Mouse (Mus musculus) lung, postnatal 4 days (tissue): ENCODE data around the gene Metap1.
"Not testable (repeated sequence)": the region's sequence is repeated elsewhere in the genome, so short reads cannot be mapped to it uniquely, and the experiment has no call there.

Experiments
- DNase-seq, 2 experiments: peaks; one replicate each; pipeline ENCODE4 v3.0.0; 2021

The Metap1 gene

GRCm38 (mm10) chr3:138499854-138500740 is 10.8 kb upstream of the Metap1 start:
- no peak for DNase-seq

DNA sequence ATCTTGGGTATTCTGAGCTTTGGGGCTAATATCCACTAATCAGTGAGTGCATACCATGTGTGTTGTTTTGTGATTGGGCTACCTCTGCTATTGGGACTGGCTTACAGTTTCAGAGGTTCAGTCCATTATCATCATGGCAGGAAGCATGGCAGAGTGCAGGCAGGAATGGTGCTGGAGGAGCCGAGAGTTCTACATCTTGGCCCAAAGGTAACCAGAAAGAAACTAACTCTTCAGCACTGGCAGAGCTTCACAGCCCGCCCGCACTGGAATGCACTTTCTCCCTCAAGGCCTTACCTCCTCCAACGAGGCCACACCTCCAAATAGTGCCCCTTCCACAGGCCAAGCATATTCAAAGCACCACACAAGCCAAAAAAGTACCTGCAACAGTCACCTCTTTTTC is 9.4 kb upstream of the Metap1 start:
- no peak for DNase-seq

GRCm38 (mm10) chr3:138495166-138496145 is 6.1 kb upstream of the Metap1 start:
- DNase-seq: no peak

DNA sequence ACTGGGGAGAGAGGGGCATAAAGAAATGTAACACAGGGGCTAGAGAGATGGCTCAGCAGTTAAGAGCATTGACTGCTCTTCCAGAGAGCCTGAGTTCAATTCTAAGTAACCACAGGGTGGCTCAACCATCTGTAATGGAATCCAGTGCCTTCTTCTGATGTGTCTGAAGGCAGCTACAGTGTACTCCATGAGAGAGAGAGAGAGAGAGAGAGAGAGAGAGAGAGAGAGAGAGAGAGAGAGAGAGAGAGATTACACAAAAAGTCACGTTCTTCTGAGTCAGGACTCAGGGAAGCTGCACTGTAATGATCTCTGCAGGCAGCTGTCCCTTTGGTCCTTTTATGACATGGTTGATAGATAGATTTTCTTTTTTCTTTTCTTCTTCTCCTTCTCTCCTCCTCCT is 5.2 kb upstream of the Metap1 start:
- DNase-seq: no peak

DNA sequence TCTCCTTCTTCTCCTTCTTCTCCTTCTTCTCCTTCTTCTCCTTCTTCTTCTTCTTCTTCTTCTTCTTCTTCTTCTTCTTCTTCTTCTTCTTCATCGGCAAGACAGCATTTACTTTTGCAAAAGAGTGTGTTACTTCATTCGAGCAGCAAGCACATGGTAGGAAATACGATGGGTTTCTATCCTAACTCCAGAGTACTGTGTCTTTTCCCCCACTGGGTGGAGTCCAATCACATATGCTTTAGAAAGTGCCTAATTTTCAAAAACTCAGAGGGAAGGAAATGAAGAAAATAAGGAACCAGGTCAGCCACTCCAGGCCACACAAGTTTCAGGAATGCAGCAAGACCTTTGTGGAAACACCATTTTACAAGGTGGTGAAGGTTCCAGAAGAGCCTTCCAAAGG is 4.4 kb upstream of the Metap1 start:
- DNase-seq: no peak

- no peak for DNase-seq
Measured at GRCm38 (mm10) chr3:138490034-138490337, 671 bp upstream of the Metap1 start.

- DNase-seq: no peak
Measured at GRCm38 (mm10) chr3:138488584-138489326, 560 bp downstream of the Metap1 start.

GRCm38 (mm10) chr3:138483240-138483639 is 6.1 kb downstream of the Metap1 start:
- no peak for DNase-seq

DNA sequence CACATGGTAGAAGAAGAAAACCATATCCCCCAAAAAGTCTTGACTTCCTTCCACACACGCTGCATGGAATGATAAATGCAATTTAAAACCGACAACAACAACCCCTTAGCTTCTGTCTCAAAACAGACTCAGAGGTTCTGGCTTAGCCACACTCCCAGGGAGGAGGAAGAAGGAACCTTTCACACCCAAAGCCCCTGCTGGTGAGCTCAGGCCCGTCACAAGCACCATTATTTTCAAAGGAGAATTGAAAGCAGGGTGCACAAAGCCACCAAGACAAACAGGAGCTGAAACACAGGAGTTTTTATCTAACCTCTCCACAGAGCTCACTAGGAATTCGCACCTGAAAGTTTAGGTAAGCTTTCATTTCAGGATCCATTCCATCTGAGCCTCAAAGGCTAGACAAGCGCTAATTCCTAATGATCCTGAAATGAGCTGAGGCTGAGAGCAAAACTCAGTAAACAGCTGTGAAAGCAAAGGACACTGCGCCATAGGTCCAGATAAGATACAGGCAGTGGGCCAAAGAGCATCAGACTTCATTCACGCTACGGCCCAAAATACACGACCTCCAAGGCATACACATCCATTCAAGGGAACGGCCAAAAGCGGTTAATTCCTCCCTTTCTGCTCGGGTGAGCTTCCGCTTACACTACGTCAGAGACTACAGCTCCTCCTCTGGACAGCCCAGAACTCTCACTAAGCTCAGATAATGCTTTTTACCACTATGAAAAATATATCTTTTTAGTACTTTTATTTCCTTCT is 7.6 kb downstream of the Metap1 start:
- DNase-seq: no peak

DNA sequence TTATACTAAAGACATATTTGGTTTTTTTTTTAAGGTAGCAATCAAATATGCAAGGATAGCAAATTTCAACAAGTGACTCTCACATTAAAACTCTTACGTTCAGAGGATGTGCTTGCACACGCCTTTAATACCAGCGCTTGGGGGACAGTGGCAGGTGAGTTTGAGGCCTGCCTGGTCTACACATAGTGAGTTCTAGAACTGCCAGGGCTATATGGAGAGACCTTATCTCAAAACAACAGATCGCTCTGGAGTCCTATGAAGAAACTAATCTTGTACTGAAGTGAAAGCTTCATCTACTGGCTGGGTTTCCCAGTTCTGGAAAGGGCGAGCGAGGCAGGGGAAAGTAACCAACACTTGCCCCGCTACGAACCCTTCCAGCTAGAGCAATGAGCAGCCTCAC is 9.8 kb downstream of the Metap1 start:
- DNase-seq: no peak

DNA sequence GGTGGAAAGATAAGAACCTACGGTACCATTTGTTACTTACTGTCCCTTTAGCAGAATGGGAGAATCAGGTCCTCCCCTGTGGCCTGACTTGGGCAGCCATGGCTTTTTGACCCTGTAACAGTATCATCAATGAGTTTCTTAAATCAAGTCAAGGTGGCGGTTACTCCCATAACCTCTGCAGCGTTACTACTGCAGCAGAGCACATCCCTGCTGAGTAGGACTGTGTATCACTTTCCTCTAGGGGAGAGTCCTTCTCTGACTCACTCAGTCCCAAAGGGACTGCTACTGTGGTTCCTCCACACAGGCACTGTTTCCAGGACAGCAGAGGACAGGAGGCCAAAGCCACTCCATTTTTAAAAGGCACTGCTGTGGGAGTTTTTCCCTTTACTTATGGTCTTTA is 18.2 kb downstream of the Metap1 start:
- DNase-seq: no peak

DNA sequence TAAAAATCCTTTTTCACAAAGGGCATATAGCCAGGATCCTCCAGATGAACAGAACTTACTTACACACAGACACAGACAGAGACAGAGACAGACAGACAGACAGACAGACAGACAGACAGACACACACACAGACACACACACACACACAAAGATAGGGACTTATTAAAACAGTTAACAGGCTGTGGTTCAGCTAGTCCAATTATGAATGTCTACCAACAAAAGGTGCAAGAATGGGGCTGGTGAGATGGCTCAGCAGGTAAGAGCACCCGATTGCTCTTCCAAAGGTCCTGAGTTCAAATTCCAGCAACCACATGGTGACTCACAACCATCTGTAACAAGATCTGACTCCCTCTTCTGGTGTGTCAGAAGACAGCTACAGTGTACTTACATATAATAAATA is 22.7 kb downstream of the Metap1 start:
- DNase-seq: not testable (repeated sequence)

DNA sequence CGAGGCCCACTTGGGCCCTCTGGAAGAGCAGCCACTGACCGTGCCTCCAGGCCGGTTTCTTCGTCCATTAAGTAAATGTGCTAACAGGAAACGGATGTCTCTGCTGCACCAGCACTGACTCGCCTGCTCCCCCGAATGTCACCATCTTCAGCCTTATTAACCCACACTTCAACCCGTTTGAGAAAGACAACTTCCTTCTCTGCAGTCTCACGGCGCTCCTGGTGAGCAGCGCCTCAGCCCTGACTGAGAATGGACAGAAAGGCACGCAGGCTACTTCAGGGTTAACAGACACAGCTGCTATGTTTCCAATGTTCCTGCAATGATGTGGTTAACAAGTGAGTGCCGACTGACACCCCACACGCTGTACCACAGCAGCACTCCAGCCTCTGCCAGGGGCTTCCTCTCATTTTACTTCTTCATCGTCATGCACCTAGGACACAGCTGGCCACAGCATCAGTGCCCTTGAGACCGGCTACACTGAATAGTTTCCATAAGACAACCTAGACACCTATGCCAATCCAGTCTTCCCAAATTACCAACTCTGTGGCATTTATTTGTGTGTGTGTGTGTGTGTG is 24.7 kb downstream of the Metap1 start:
- DNase-seq: no peak

DNA sequence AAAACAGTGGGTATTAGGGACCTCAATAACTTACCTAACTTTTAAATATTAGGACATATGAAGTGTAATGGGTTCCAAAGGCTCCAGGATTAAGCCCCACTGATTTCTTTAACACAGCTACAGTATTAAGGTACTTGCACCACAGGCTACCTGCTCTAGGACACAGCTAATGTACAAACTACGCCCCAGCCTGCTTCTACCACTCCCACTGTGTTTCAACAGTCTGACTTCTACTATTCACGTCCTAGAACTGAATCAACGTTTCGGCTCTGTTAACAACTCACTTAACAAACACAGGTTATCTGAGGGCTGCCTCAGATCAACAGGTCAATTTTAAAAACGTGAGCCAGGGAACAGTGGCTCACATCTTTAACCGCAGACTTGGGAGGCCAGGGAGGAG is 25.5 kb downstream of the Metap1 start:
- DNase-seq: no peak

DNA sequence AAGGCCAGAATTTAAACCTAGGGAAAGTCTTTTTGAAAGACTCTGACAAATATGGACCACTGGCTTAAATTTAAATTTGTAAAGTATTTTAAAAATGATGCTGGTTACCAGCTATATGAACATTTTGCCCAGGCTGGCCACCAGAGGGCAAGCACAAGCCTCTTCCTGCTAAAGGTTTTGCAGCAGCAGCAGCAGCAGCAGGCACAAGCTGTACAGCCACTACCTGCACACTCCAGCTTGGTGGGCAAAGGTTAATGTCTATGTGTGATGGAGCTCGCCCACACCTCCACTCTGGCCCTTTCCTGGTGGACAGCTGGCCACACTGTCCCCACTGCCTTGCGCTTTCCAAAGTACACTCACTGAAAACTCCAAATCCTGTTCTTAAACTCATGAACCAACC is 26.2 kb downstream of the Metap1 start:
- peak in 1 of 2 experiments; percentile 33 for DNase-seq

DNA sequence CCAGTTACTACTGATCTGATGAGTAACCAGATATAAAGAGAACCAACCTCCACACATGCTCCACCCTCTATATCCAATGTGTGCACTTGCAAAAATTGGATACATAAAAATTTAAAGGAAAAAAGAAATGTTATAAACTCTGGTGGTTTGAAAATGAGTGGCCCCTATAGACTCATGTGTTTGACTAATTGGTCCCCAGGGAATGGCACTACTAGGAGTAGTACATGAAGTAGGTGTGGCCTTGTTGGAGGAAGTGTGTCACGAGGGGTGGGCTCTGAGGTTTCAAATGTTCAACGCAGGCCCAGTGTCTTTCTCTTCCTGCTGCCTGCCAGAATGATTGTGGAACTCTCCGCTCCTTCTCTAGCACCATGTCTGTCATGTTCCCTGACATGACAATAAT is 27.5 kb downstream of the Metap1 start:
- no peak for DNase-seq

- no peak for DNase-seq
Measured at GRCm38 (mm10) chr3:138460260-138460659, 29.1 kb downstream of the Metap1 start.

GRCm38 (mm10) chr3:138458441-138458840 is 30.9 kb downstream of the Metap1 start:
- no peak for DNase-seq

DNA sequence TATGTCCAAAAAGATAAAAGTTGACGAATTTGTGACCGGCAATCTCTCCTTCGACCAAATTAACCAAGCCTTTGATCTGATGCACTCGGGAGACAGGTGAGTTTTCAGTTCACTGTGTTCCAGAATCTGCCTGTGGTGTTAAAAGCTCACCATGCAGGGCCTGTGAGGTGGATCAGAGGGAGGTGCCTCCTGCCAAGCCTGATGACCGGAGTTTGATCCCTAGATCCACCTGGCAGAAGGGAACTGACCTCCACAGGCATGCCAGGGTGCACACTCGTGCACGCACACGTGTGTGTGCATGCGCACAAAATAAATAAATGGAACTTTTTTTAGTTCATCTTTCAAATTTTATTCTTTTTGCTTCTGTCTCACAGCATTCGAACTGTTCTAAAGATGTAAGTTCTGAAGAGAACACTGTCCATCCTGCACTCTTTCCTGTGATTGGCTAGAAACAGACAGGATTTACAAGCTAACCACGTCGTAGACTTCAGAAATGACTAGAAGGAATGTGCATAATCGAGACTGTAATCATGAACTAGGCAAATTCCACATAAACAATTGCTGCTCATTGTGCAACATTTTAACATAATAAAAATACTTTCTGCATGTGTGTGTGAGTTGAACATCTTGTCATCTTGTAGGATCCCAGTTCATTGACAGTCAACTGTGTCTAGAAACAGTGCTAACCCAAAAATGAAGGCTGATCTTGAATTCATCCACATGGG is 34.4 kb downstream of the Metap1 start:
- no peak for DNase-seq

GRCm38 (mm10) chr3:138454234-138454633 is 35.1 kb downstream of the Metap1 start:
- no peak for DNase-seq

GRCm38 (mm10) chr3:138452169-138452568 is 37.1 kb downstream of the Metap1 start:
- no peak for DNase-seq
